Mouse (Mus musculus) gastrocnemius, postnatal 36 days (tissue): ENCODE data around the gene Pias1. TPM values are rescaled to one million over a fixed set of nuclear protein-coding genes. Genes with fewer than 3 reads are reported as not detected.

ENCODE experiments used
- total RNA-seq, 2 experiments: library from RNA; stranded (reverse); gene quantifications; 2 replicates each; pipeline ENCODE4 v1.2.3; 2021

Pias1 gene
- total RNA-seq, 2 experiments from 2014 or later: 14.5 to 16.1 TPM

Other genes with a start within 250 kb of the Pias1 start
- 10 to 100 TPM; 13.6 to 13.8 TPM for gene Fem1b, start 176.0 kb downstream of the Pias1 start, total RNA-seq
- gene Cln6, start 149.1 kb downstream of the Pias1 start, total RNA-seq: 10 to 100 TPM; 14.4 to 18.6 TPM
- gene Calml4, start 129.8 kb downstream of the Pias1 start, total RNA-seq: 1 to 10 TPM; 1.2 to 2.7 TPM
- gene Skor1, start 161.0 kb upstream of the Pias1 start, total RNA-seq: under 1 TPM; 0.08 to 0.10 TPM